Mouse (Mus musculus) retina, postnatal 1 day (tissue): ENCODE measurements at regions not wholly inside any gene's neighbourhood (a gene's known extent, or its start where the extent isn't known, plus 50 kb on each side); places are given as distances from the start of the nearest gene placed in this dataset.
A peak's percentile ranks its signal among the peaks of the same experiment; 100 is the strongest.

Experiments
- DNase-seq: peaks from one replicate; pipeline ENCODE4 v3.0.0-alpha.2; 2012

DNA sequence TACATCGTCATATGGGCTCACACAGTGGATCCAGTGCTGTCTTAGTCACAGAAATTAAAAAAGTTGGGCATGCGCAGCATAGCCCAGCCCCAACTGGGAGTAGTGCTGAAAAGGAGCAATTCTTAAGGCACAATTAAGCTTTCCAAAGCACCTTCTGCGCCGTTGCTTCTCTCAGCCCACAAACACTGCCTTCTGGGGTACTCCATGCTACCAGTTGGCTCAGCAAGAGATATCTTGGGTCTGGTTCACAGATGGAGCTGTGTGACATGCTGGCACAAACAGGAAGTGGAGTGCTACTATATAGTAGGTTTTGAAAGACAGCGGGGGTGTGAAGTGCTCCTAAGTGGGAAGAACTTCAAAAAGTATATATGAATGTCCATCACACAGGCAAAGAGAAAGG lies 185.0 kb upstream of the Gcfc2 start:
- DNase-seq = no peak

DNA sequence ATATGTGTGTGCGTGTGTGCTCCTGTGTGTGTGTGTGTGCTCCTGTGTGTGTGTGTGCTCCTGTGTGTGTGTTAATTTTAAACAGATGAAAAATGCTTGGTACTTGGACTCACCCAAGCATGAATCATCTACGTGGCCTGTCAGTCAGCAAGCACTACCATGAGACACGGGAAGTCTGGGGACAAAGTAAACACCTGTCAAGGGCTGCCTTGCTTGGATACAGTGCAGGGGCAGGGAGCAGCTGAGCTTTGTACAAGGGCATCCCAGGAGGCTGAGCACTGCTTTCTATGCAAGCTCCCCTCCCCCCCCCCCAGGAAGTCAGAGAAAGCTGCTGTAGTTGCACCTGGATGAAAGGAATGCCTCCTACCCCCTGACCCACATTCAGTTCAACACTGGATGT lies 173.8 kb upstream of the Gcfc2 start:
- no peak for DNase-seq

DNA sequence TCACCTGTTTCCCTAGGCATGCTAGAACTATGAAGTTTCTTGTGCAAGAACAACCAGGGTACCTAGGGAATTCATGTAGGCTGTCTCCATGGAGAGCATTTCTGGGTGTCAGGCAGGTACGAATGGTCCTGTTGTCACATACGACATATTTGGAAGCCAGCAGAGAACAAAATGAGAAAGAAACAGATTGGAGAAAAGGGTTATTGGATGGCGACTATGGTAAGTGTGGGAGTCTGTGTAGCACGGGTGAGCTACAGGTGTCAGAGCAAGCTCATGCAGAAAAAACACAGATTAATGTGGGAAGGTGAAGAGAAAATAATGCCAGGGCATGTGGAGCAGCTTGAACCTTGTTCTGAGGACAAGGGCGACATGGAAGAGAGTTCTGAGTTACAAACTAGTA lies 171.8 kb upstream of the Gcfc2 start:
- no peak for DNase-seq

DNA sequence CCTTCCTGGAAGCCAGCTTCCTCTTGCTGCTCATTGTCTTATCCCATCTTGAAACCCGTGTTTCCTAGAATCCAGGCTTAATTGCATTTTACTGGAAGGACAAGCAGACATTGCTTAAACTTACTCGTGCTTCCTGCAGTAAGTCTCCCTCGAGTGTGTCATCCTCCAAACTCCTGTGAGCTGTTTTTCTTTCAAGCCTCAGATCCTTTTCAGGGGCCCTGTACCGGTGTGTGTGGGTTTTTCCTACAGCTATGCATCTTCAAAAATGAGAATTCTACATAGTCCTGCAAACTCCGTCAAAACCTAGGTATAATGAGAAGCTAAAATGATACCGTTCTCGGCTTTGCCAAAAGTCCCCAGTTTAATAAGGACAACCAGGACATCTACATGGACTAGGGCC lies 167.2 kb upstream of the Gcfc2 start:
- DNase-seq = no peak

DNA sequence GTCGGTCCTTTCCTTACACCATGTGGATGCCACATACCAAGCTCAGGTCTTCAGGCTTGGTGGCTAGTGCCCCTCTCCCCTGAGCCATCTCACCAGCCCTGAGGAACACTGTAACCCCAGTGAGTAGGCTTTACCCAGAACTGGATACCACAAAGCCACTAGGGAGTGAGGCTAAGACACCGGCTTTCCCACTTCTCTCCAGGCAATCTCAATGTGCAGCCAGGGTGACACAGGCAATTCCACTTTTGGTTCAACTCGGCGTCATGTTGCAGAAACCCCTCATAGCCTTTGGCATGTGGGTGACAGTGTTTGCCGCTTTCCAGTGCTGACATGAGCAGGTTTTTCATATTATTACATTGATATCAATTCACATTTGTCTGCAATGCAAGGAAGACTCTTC lies 164.6 kb upstream of the Gcfc2 start:
- DNase-seq = peak; percentile 16

GRCm38 (mm10) chr6:81760181-81760580 lies 163.3 kb upstream of the Gcfc2 start:
- no peak for DNase-seq

DNA sequence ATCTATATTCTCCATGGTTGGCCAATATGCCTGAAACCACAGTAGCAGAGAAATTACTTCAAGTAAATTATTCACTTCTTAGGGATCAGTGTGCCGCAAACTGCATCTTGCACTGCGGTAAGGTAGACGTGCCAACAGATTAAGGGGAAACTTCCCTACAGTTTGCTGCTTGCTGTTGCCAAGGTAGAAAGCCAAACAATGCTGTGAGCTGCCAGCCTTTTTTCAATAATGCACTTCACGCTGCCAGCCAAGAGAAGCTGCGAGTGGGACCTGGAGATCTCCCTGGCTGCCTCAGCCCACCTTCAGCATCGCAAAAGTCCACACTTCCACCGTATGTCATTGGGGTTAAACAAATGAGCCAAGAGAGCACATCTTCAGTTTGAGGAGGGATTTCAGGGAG lies 157.6 kb upstream of the Gcfc2 start:
- no peak for DNase-seq

GRCm38 (mm10) chr6:81766800-81767199 lies 156.7 kb upstream of the Gcfc2 start:
- DNase-seq = no peak

GRCm38 (mm10) chr6:81768669-81769537 lies 154.6 kb upstream of the Gcfc2 start:
- DNase-seq = peak; percentile 67

- no peak for DNase-seq
Measured at GRCm38 (mm10) chr6:81770301-81770700, 153.2 kb upstream of the Gcfc2 start.

GRCm38 (mm10) chr6:81771862-81772261 lies 151.6 kb upstream of the Gcfc2 start:
- no peak for DNase-seq

DNA sequence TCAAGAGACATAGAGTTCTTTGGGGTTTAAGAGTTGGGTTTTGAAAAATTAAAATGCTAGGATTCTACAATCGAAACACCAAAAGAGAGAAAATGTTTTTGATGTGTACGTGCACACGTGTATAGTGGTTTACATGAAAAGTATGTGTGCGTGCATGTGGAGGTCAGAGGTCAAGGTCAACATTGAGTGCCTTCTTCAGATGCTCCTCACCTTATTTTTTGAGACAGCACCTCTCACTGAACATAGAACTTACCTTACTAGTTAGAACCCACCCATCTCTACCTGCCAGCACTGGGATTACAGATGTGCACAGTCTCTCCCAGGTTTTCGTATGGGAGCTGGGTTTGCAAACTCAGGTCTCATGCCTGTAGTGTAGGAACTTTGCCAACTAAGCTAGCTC lies 141.3 kb upstream of the Gcfc2 start:
- DNase-seq = no peak

GRCm38 (mm10) chr6:81782815-81783435 lies 140.5 kb upstream of the Gcfc2 start:
- DNase-seq = no peak

- no peak for DNase-seq
Measured at GRCm38 (mm10) chr6:81795281-81795680, 128.2 kb upstream of the Gcfc2 start.

DNA sequence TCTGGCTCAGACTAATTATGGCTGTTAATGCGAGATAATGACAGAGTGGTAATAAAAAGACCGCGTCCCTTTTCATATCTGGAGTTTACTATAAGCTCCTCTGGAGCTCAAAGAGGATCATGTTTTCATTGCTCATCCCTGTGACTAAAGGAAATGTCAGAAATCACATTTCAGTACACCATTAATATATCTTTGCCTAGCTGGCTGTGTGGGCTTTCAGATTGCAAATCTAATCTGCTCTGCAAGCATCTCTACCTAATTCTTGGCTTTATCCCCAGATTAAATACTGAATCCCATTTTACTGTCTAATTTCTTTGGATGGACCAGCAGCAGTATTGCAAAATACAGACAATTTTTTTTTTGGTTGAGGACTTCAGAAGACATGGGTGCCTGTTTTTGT lies 122.6 kb upstream of the Gcfc2 start:
- no peak for DNase-seq

DNA sequence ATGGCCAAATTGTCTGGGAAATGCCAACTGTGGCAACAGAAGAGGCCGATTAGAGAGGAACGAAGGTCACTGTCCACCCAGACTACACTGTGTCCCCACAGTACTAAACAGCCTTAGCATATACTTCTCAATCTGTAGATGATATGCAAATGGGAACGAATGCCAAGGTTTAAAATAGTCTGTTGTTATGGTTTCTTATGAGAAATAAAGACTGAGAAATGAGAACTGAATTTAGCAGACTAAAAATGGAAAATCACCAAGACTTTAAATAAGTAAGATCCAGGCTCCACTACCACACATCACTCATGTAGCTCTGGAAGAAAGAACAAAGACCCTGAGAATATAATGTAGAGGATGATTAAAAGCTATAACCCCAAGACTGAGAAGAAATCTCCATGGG lies 121.7 kb upstream of the Gcfc2 start:
- no peak for DNase-seq

DNA sequence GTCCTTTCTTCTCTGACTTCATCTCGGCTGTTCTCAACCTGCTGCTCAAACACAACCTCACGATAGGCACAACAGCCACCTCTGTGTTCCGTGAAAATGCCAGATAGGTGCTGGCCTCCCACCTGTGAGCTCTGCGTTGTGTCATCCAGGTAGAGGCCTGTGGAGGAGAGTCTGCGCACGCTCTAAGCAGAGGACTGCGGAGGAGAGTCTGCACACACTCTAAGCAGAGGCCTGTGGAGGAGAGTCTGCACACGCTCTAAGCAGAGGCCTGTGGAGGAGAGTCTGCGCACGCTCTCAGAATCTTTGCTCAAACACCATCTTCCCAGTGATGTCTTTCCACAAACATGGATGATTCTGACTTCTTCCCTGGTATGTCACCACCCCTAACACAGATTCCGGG lies 117.5 kb upstream of the Gcfc2 start:
- DNase-seq = no peak

DNA sequence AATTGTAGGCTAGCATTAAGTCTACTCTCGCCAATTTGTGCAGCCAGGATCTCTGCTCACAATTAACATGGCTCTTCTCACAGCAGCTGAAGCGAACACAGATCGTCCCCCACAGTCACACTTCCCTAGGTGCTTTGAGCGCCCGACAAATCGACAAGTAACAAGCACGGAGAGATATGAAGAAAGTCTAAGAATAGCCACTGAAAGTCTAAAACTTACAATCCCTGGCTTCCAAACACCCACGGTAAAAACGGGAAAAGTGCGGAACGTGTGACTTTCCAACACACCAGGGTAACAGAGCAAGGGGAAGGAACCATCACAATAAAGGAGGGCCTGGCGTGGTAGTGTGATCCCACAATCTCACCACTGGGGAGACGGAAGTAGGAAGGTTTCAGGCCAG lies 114.8 kb upstream of the Gcfc2 start:
- no peak for DNase-seq

DNA sequence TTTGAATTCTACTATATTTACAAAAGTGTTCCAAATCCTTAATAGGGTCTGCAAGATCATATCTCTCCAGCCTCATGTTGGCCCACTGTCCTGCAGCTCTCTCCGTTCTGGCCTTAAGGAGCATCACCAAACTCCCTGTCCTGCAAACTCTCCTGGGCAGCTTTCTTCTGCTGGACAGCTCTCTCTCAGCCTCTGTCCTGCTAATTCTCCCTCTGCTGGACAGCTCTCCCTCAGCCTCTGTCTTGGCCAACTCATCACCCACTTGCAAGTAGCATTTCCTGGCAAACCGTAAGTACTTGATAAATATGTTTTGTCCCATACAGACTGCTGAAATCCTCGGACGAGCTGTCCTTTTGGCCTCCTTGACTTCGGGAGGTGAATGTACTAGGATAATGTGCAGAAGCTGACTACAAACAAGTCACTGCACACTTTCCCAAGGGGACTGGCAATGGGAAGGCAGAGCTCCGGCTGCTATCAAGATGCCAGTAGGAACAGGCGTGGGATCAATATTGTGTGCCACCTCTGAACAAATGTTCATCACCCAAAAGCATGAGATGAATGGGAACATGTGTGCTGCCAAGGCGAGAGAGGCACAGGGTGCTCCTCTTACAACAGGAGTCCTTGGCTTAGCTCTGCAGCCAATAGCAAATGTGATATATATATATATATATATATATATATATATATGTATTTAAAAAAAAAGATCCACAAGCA lies 108.1 kb upstream of the Gcfc2 start:
- no peak for DNase-seq

DNA sequence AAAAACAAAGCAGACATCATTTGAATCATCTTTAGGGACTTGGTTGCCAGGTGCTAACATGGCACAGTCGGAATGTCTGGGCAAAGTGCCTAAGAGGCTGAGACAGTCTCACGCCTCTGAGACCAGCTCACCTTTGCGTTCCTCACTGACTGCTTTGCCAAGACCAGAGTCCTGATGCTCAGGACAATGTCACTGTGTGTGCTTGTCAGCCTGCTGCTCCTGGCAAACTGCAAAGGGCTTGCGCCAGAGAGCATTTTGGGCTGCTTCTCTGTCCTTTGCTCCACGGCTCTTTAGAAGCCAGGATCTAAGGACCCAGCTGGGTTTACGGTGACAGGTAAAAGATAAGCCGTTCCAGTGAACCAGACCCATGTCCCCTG lies 107.5 kb upstream of the Gcfc2 start:
- DNase-seq = no peak

GRCm38 (mm10) chr6:81817050-81817827 lies 106.2 kb upstream of the Gcfc2 start:
- DNase-seq = peak; percentile 75

DNA sequence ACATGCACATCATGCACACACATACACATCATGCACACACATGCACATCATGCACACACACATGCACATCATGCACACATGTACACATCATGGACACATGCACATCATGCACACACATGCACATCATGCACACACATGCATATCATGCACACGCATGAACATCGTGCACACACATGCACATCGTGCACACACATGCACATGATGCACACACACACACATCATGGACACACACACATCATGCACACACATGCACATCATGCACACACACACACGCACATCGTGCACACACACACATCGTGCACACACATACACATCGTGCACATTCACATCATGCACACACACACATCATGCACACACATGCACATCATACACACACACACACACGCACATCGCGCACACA lies 104.9 kb upstream of the Gcfc2 start:
- DNase-seq = no peak

GRCm38 (mm10) chr6:81820078-81820477 lies 103.4 kb upstream of the Gcfc2 start:
- no peak for DNase-seq
